Comparison of ENCODE assay signal across 8 mouse cellular contexts in the genomic region with DNA sequence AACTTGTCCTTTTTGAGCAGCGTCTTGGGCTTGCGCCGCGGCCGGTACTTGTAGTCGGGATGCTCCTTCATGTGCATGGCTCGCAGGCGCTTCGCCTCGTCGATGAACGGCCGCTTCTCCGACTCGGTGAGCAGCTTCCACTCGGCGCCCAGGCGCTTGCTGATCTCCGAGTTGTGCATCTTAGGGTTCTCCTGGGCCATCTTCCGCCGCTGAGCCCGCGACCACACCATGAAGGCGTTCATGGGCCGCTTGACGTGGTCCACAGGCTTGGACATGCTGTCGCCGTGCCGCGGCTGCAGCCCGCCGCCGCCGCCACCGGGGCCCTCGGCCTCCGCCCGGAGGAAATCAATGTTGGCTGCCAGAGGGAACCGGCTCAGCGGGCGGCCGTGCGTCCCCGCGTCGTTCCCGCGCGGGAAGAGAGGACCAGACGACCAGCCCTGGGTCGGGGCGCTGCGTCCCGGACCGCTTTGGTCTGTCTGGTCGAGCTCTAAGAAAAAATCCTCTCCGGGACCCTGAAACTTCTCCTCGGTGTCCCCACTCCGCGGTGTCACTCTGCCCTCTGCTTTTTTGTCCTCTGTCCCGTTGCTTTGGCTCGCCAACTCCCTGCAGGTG. TPM values are rescaled to one million over a fixed set of nuclear protein-coding genes. Genes with fewer than 3 reads are reported as not detected.
DNase-seq lines count a peak whose midpoint lies in the region; ATAC-seq and TF ChIP-seq lines count a peak whose summit lies in the region.

No protein-coding gene starts in this region.

- peaks cover 10% of the 10 kb centered on the region; the same call in 1 of the 2 replicates for H3K4me1 ChIP-seq in lung, postnatal 0 days (ENCODE audit: insufficient read depth, low read depth, low read length)
- H3K4me1 ChIP-seq in heart, embryonic 14.5 days (ENCODE audit: control insufficient read depth in 2 of 2, insufficient read depth in 2 of 2, low read length in 2 of 2), result peaks cover 5 to 34% of the 10 kb centered on the region in 2 experiments; a peak in 3 of 4 replicates
- peaks cover 33% of the 10 kb centered on the region for H3K4me1 ChIP-seq in limb, embryonic 12.5 days (replicated peaks)
- peaks cover 42% of the 10 kb centered on the region for H3K4me1 ChIP-seq in neural tube, embryonic 15.5 days

- peak overlapping the region; percentile 50 for H3K4me3 ChIP-seq in lung, postnatal 0 days (ENCODE audit: low read depth, low read length)
- H3K4me3 ChIP-seq in heart, embryonic 14.5 days (ENCODE audit: control insufficient read depth in 1 of 2, insufficient read depth in 1 of 2, low read depth in 1 of 2, low read length in 2 of 2), result peak overlapping the region; percentile 49 to 58
- H3K4me3 ChIP-seq in limb, embryonic 12.5 days (replicated peaks), result peak overlapping the region; percentile 49
- peak overlapping the region; percentile 52 for H3K4me3 ChIP-seq in neural tube, embryonic 15.5 days (replicated peaks)

- H3K27ac ChIP-seq in lung, postnatal 0 days (ENCODE audit: low read length), result no peak overlapping the region
- no peak overlapping the region for H3K27ac ChIP-seq in heart, embryonic 14.5 days (replicated peaks in 1 of 2; ENCODE audit: control insufficient read depth in 1 of 2, insufficient read depth in 1 of 2, low read depth in 2 of 2, low read length in 2 of 2)
- H3K27ac ChIP-seq in limb, embryonic 12.5 days, result no peak overlapping the region
- peak overlapping the region; percentile 79 for H3K27ac ChIP-seq in neural tube, embryonic 15.5 days (replicated peaks)

- H3K27me3 ChIP-seq in lung, postnatal 0 days (replicated peaks; ENCODE audit: insufficient read depth, low read length), result peaks cover 83% of the 10 kb centered on the region
- peaks cover 91% of the 10 kb centered on the region for H3K27me3 ChIP-seq in heart, embryonic 14.5 days (ENCODE audit: control insufficient read depth, insufficient read depth, low read length)
- H3K27me3 ChIP-seq in limb, embryonic 12.5 days, result peaks cover 86% of the 10 kb centered on the region
- H3K27me3 ChIP-seq in neural tube, embryonic 15.5 days (replicated peaks), result peaks cover 64% of the 10 kb centered on the region

- TF ChIP-seq CTCF in lung, postnatal 0 days (IDR thresholded peaks at IDR 0.05), result no peak

- DNase-seq in lung, postnatal 0 days (ENCODE audit: low spot score), result no peak
- DNase-seq in lung, postnatal 14 days, result no peak
- DNase-seq in embryo, embryonic 11 days, result peak; percentile 71
- no peak for DNase-seq in cerebellum, adult 18-20 months

- TF ChIP-seq EP300 in lung, postnatal 0 days (IDR thresholded peaks at IDR 0.05), result no peak

- WGBS in lung, postnatal 0 days, result 2% methylated on average over 53 of the region's 62 CpGs
- under 1% methylated on average over 61 of the region's 62 CpGs for WGBS in heart, embryonic 14.5 days
- under 1% methylated on average over 62 of the region's 62 CpGs for WGBS in limb, embryonic 12.5 days
- under 1% methylated on average over 53 of the region's 62 CpGs for WGBS in neural tube, embryonic 15.5 days

- H3K9ac ChIP-seq in lung, postnatal 0 days (replicated peaks; ENCODE audit: low read depth), result no peak overlapping the region
- H3K9ac ChIP-seq in heart, embryonic 14.5 days (ENCODE audit: low read length), result 0 out of 2 replicates have a peak overlapping the region, but pooled peaks have one; percentile 18
- H3K9ac ChIP-seq in limb, embryonic 12.5 days (replicated peaks), result peak overlapping the region; percentile 40; the same call in 1 of the 2 replicates
- H3K9ac ChIP-seq in neural tube, embryonic 15.5 days (replicated peaks), result peak overlapping the region; percentile 51

- H3K36me3 ChIP-seq in lung, postnatal 0 days (ENCODE audit: insufficient read depth, low read length), result no peaks in the 10 kb centered on the region
- no peaks in the 10 kb centered on the region for H3K36me3 ChIP-seq in heart, embryonic 14.5 days (ENCODE audit: control insufficient read depth, insufficient read depth, low read length)
- no peaks in the 10 kb centered on the region for H3K36me3 ChIP-seq in limb, embryonic 12.5 days
- H3K36me3 ChIP-seq in neural tube, embryonic 15.5 days, result no peaks in the 10 kb centered on the region

- H3K4me2 ChIP-seq in lung, postnatal 0 days (replicated peaks; ENCODE audit: low read depth, low read length), result peak overlapping the region; percentile 79
- H3K4me2 ChIP-seq in heart, embryonic 14.5 days (ENCODE audit: low read length), result peak overlapping the region; percentile 98
- peak overlapping the region; percentile 88 for H3K4me2 ChIP-seq in limb, embryonic 12.5 days
- H3K4me2 ChIP-seq in neural tube, embryonic 15.5 days, result peak overlapping the region; percentile 89

- ATAC-seq in lung, postnatal 0 days, result no peak
- ATAC-seq in heart, embryonic 14.5 days (ENCODE audit: insufficient number of reproducible peaks, insufficient read depth, low FRiP score, low read depth), result no peak
- ATAC-seq in limb, embryonic 12.5 days (ENCODE audit: insufficient number of reproducible peaks, insufficient read depth, low FRiP score, low TSS enrichment, low read depth), result no peak
- no peak for ATAC-seq in neural tube, embryonic 15.5 days (ENCODE audit: low FRiP score)
- ATAC-seq in cerebellum, adult (ENCODE audit: insufficient number of reproducible peaks, low FRiP score, low TSS enrichment), result no peak

- H3K9me3 ChIP-seq in lung, postnatal 0 days (ENCODE audit: low read length), result no peaks in the 10 kb centered on the region
- H3K9me3 ChIP-seq in heart, embryonic 14.5 days (ENCODE audit: control insufficient read depth, low read length), result no peaks in the 10 kb centered on the region
- no peaks in the 10 kb centered on the region for H3K9me3 ChIP-seq in limb, embryonic 12.5 days
- no peaks in the 10 kb centered on the region for H3K9me3 ChIP-seq in neural tube, embryonic 15.5 days (replicated peaks)

RNA-seq across cellular contexts. Expression of gene Sox21, which starts 1.4 kb away (rescaled TPM):
- 0.11 and 0.14 TPM in 2 replicates for polyA plus RNA-seq in lung, postnatal 0 days (2015; fragmentation: Nextera tagmentation; extraction: Ambion mirVana)
- polyA plus RNA-seq in heart, embryonic 14.5 days (2014; fragmentation: Nextera tagmentation; extraction: Ambion mirVana), result 0.14 TPM in 1 of 2 replicates, not detected in the other
- polyA plus RNA-seq in limb, embryonic 12.5 days (2016; fragmentation: Nextera tagmentation; extraction: Ambion mirVana), result 0.27 and 0.51 TPM in 2 replicates
- polyA plus RNA-seq in neural tube, embryonic 15.5 days (2015; fragmentation: Nextera tagmentation; extraction: Ambion mirVana), result 2.8 and 3.7 TPM in 2 replicates

RNA-seq across cellular contexts. Expression of gene Gm9376, which starts 31.3 kb away (rescaled TPM):
- polyA plus RNA-seq in lung, postnatal 0 days (2015; fragmentation: Nextera tagmentation; extraction: Ambion mirVana), result not detected in 2 replicates
- not detected in 2 replicates for polyA plus RNA-seq in heart, embryonic 14.5 days (2014; fragmentation: Nextera tagmentation; extraction: Ambion mirVana)
- polyA plus RNA-seq in limb, embryonic 12.5 days (2016; fragmentation: Nextera tagmentation; extraction: Ambion mirVana), result not detected in 2 replicates
- polyA plus RNA-seq in neural tube, embryonic 15.5 days (2015; fragmentation: Nextera tagmentation; extraction: Ambion mirVana), result not detected in 2 replicates
